Mouse (Mus musculus) kidney, postnatal 14 days (tissue): ENCODE data around the gene Mturn.

Experiments
- DNase-seq: peaks from one replicate; pipeline ENCODE4 v3.0.0; 2022; ENCODE audit warnings: mixed read lengths

Gene Mturn

GRCm38 (mm10) chr6:54698691-54699476 lies 17.5 kb downstream of the Mturn start:
- DNase-seq, result peak; percentile 83

- DNase-seq, result peak; percentile 88
These were observed 18.1 kb downstream of the Mturn start for GRCm38 (mm10) chr6:54699477-54700056.

GRCm38 (mm10) chr6:54700516-54700915 lies 19.1 kb downstream of the Mturn start:
- no peak for DNase-seq

- DNase-seq, result no peak
These were observed 20.5 kb downstream of the Mturn start for GRCm38 (mm10) chr6:54701901-54702300.

- no peak for DNase-seq
These were observed 22.5 kb downstream of the Mturn start for GRCm38 (mm10) chr6:54703633-54704538.

GRCm38 (mm10) chr6:54704539-54704845 lies 23.1 kb downstream of the Mturn start:
- no peak for DNase-seq

GRCm38 (mm10) chr6:54704847-54705246 lies 23.4 kb downstream of the Mturn start:
- no peak for DNase-seq

GRCm38 (mm10) chr6:54705387-54705909 lies 24.0 kb downstream of the Mturn start:
- DNase-seq, result peak; percentile 70

- no peak for DNase-seq
These were observed 24.7 kb downstream of the Mturn start for GRCm38 (mm10) chr6:54706099-54706498.

- no peak for DNase-seq
These were observed 25.3 kb downstream of the Mturn start for GRCm38 (mm10) chr6:54706611-54707172.

GRCm38 (mm10) chr6:54708646-54709045 lies 27.2 kb downstream of the Mturn start:
- no peak for DNase-seq

- DNase-seq, result no peak
These were observed 34.3 kb downstream of the Mturn start for GRCm38 (mm10) chr6:54715697-54716096.

- no peak for DNase-seq
These were observed 37.6 kb downstream of the Mturn start for GRCm38 (mm10) chr6:54718779-54719685.

- no peak for DNase-seq
These were observed 38.4 kb downstream of the Mturn start for GRCm38 (mm10) chr6:54719686-54720310.

GRCm38 (mm10) chr6:54720512-54721251 lies 39.3 kb downstream of the Mturn start:
- DNase-seq, result peak; percentile 27

GRCm38 (mm10) chr6:54721252-54721635 lies 39.8 kb downstream of the Mturn start:
- DNase-seq, result no peak

GRCm38 (mm10) chr6:54726309-54726708 lies 44.9 kb downstream of the Mturn start:
- no peak for DNase-seq

- DNase-seq, result no peak
These were observed 45.4 kb downstream of the Mturn start for GRCm38 (mm10) chr6:54726796-54727195.

GRCm38 (mm10) chr6:54727416-54727815 lies 46.0 kb downstream of the Mturn start:
- DNase-seq, result no peak

GRCm38 (mm10) chr6:54729451-54730105 lies 48.2 kb downstream of the Mturn start:
- no peak for DNase-seq
